Mouse (Mus musculus) left cerebral cortex, postnatal 25 days (tissue): ENCODE data around the gene Vav3. TPM values are rescaled to one million over a fixed set of nuclear protein-coding genes. Genes with fewer than 3 reads are reported as not detected.
"Not testable (repeated sequence)": the region's sequence is repeated elsewhere in the genome, so short reads cannot be mapped to it uniquely, and the experiment has no call there.

Experiments
- DNase-seq, 2 experiments: peaks; one replicate each; pipeline ENCODE4 v3.0.0; 2022; ENCODE audit warnings: low spot score in 2 of 2, mixed read lengths in 1 of 2
- intact Hi-C: fragments of 180-260 bp; cut with DNase I; formaldehyde crosslinking; loops from one replicate; pipeline ENCODE4 v1.15.1; 2025
- total RNA-seq, 2 experiments: library from RNA; stranded (reverse); gene quantifications; 2 replicates each; pipeline ENCODE4 v1.2.3; 2021

Vav3 gene
- total RNA-seq, 2 experiments from 2014 or later: 6.6 to 6.7 TPM

- DNase-seq: peak in 1 of 2 experiments; percentile 44
- intact Hi-C loops: no loop called here
These were observed 83.1 kb downstream of the Vav3 start for GRCm38 (mm10) chr3:109423440-109424079.

GRCm38 (mm10) chr3:109431285-109431684 lies 90.8 kb downstream of the Vav3 start:
- intact Hi-C loops: no loop called here
- peak in 1 of 2 experiments; percentile 22 for DNase-seq

GRCm38 (mm10) chr3:109438552-109438951 lies 98.1 kb downstream of the Vav3 start:
- intact Hi-C loops: no loop called here
- no peak for DNase-seq

GRCm38 (mm10) chr3:109439253-109439652 lies 98.8 kb downstream of the Vav3 start:
- no peak for DNase-seq
- intact Hi-C loops: no loop called here

GRCm38 (mm10) chr3:109440001-109440400 lies 99.5 kb downstream of the Vav3 start:
- intact Hi-C loops: no loop called here
- DNase-seq: no peak

GRCm38 (mm10) chr3:109444077-109444476 lies 103.6 kb downstream of the Vav3 start:
- intact Hi-C loops: no loop called here
- no peak for DNase-seq

- no peak for DNase-seq
- intact Hi-C loops: no loop called here
These were observed 106.5 kb downstream of the Vav3 start for GRCm38 (mm10) chr3:109446903-109447302.

- DNase-seq, intact Hi-C loops: not testable (repeated sequence)
These were observed 107.8 kb downstream of the Vav3 start for GRCm38 (mm10) chr3:109448249-109448648.

- no peak for DNase-seq
- intact Hi-C loops: no loop called here
These were observed 111.5 kb downstream of the Vav3 start for GRCm38 (mm10) chr3:109451966-109452365.

- intact Hi-C loops: no loop called here
- no peak for DNase-seq
These were observed 114.2 kb downstream of the Vav3 start for GRCm38 (mm10) chr3:109454633-109455032.

GRCm38 (mm10) chr3:109456340-109456739 lies 115.9 kb downstream of the Vav3 start:
- intact Hi-C loops: no loop called here
- DNase-seq: no peak

GRCm38 (mm10) chr3:109463684-109464083 lies 123.2 kb downstream of the Vav3 start:
- DNase-seq: no peak
- intact Hi-C loops: no loop called here

- no peak for DNase-seq
- intact Hi-C loops: no loop called here
These were observed 124.1 kb downstream of the Vav3 start for GRCm38 (mm10) chr3:109464600-109464999.

GRCm38 (mm10) chr3:109466541-109466940 lies 126.1 kb downstream of the Vav3 start:
- intact Hi-C loops: loop anchor here (5.0 kb wide), 1 partner anchor 124 kb away; the partner anchor contains the start of gene Vav3
- no peak for DNase-seq

- no peak for DNase-seq
- intact Hi-C loops: loop anchor here (5.0 kb wide), 1 partner anchor 125 kb away; the partner anchor contains the start of gene Vav3
These were observed 126.8 kb downstream of the Vav3 start for GRCm38 (mm10) chr3:109467288-109467687.

GRCm38 (mm10) chr3:109469465-109469864 lies 129.0 kb downstream of the Vav3 start:
- peak in 1 of 2 experiments; percentile 39 for DNase-seq

GRCm38 (mm10) chr3:109470651-109471255 lies 130.3 kb downstream of the Vav3 start:
- DNase-seq: no peak
- intact Hi-C loops: no loop called here

More at GRCm38 (mm10) chr3:109469465-109469864, 129.0 kb downstream of the Vav3 start:
- intact Hi-C loops: loop anchor here (5.0 kb wide), 1 partner anchor 127 kb away; the partner anchor contains the start of gene Vav3

- DNase-seq: no peak
- intact Hi-C loops: no loop called here
These were observed 136.1 kb downstream of the Vav3 start for GRCm38 (mm10) chr3:109476521-109476920.

- DNase-seq: no peak
- intact Hi-C loops: no loop called here
These were observed 137.8 kb downstream of the Vav3 start for GRCm38 (mm10) chr3:109478297-109478696.

- no peak for DNase-seq
- intact Hi-C loops: no loop called here
These were observed 140.2 kb downstream of the Vav3 start for GRCm38 (mm10) chr3:109480625-109481024.

GRCm38 (mm10) chr3:109486786-109487185 lies 146.3 kb downstream of the Vav3 start:
- intact Hi-C loops: no loop called here
- DNase-seq: no peak
